Mouse (Mus musculus) liver, embryonic 14.5 days (tissue): ENCODE measurements around the gene Dpp6.

Experiments
- CTCF ChIP-seq: IDR thresholded peaks from 2 replicates; pipeline ENCODE4 v1.5.1; 2016; ENCODE audit warnings: antibody characterized with exemption, low read depth, control low read depth
- EP300 ChIP-seq: IDR thresholded peaks from 2 replicates; pipeline ENCODE4 v1.6.1; 2016; ENCODE audit warnings: antibody characterized with exemption, low read depth

DNA sequence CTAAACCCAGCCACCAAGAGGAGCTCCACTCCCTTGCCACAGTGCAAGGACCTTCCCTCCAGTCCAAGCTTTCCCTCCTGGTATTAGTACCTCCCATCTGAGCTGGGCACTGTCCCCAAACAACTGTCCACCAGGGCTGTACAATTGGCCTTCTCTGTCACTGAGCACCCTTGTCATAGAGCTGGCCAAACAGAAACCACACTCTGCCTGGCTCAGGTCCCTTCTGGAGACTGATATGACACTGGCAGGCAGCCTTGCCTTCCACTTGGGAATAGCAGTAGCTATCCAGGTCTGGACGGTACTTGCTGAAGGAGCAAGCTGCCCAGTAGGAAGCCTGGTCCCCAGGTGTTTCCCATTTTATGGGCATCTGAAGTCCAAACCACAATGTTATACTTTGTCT, 806.9 kb downstream of the Dpp6 start:
- TF ChIP-seq CTCF (no peak), EP300 (no peak)
